Mouse (Mus musculus): ENCODE data around the gene Atp7b.

GRCm38 (mm10) chr8:22061126-22061525 lies 1.0 kb upstream of the Atp7b start:
- TF ChIP-seq CTCF (IDR thresholded peaks at IDR 0.05; ENCODE audit: control insufficient read depth, insufficient read depth, low read length) = no peak
- TF ChIP-seq POLR2A (IDR thresholded peaks at IDR 0.05; ENCODE audit: borderline replicate concordance, control insufficient read depth, low read depth, low read length) = no peak

All from bone marrow, adult 2 months (tissue).